Mouse (Mus musculus) E14TG2a.4 (cell line): ENCODE measurements at regions not wholly inside any gene's neighbourhood (a gene's known extent, or its start where the extent isn't known, plus 50 kb on each side); places are given as distances from the start of the nearest gene placed in this dataset.

Experiments used
- CTCF ChIP-seq: conservative IDR thresholded peaks from 2 replicates; pipeline ENCODE4 v1.5.1; 2014; ENCODE audit warnings: low read length
- POU5F1 ChIP-seq: IDR thresholded peaks from 2 replicates; pipeline ENCODE4 v1.6.1; 2014; ENCODE audit warnings: low read length, borderline replicate concordance

GRCm38 (mm10) chr1:13494727-13495404 is 2081.0 kb downstream of the A830018L16Rik start:
- no peak for TF ChIP-seq CTCF
- TF ChIP-seq POU5F1: no peak
